Mouse (Mus musculus): ENCODE measurements around the gene Orai1.

Orai1 gene

GRCm38 (mm10) chr5:123067395-123067995 lies 52.6 kb downstream of the Orai1 start:
- in situ Hi-C loops (cut with MseI, MboI) = loop anchor here (5.0 to 10.0 kb wide), 2 partner anchors 47 to 105 kb away; no protein-coding TSS in a partner anchor

DNA sequence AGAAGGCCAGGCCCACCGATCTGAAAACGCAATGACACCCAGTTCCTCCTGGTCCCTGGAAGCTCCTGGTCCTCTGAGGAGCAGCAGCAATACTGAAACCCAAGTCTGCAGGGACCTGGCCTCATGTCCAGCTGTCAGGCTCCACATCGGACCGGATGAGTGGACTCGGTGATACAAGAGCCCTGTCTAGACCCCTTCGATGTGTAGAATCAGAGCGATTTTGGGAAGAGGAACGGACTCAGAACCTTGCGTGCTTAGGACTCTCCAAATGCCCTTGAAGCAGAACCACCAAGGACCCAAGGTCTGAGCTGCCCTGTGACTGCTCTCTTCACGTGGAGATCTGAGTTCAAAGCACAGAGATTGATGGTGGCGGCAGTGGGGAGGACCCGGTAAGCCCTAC lies 53.2 kb downstream of the Orai1 start, which contains the start of gene Tmem120b:
Gene Tmem120b, plus strand, starts transcription at position 301 of the 400 bp plus-strand sequence.
- in situ Hi-C loops (cut with MseI, MboI) = loop anchor here (5.0 to 10.0 kb wide), 2 partner anchors 47 to 104 kb away; no protein-coding TSS in a partner anchor

DNA sequence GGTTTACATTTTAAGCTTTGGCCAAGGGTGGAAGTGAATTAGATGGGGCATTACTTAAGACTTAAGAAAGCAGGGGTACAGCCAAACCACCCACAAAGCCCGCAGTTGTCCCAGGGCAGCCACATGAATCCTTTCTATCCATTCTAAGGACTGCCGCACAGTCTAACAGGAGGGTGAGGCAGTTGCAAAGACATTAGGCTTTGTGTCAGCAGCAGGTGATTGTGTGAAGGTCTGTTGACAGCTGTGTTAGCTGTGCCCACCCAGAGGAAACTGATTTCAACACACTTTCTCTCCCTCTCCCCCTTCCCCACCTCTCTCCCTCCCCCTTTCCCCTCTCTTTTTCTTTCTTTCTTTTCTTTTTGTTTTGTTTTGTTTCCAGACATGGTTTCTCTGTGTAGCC lies 53.8 kb downstream of the Orai1 start:
- in situ Hi-C loops (cut with MseI, MboI) = loop anchor here (5.0 to 10.0 kb wide), 2 partner anchors 46 to 104 kb away; no protein-coding TSS in a partner anchor

- in situ Hi-C loops (cut with MseI, MboI) = no loop called here
These were observed 60.9 kb downstream of the Orai1 start for GRCm38 (mm10) chr5:123075576-123076418.

DNA sequence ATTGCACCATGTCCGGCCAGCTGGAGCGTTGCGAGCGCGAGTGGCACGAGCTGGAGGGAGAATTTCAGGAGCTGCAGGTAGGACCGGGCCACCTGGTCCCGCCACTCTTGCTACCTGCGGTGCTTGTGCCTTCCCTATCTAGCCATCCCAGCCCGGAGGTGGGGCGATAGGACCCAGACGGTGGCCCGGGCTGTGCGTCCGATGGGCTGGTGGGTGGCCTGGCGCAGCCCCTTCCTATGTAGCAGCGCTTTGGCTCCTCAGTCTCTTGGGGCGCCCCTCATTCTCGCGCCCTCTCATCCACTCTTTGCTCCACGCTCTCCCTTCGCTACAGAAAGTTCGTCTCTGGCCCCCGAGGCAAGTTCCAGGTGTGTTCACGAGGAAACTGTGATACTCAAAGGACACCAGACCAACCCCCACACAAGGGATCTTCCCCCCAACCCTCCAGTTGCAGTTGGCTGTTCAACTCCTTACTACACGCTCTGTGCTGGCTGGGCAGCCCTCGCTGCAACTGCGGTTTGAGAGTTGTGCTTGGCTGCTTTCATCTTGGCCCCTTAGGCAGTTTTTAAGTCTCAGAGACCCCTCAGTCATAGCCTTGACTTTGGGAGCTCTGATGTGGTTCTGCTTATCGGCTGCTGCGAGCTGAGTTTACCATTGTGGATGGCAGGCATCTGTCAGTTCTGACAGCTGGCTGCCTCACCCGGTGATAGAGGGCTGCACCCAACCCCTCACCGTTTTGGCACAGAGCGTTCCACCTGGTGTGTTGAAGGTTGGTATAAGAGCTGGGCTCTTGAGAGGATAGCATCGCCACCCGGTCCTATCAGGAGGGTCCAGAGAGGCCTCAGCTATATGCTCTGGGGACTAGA lies 61.8 kb downstream of the Orai1 start:
- in situ Hi-C loops (cut with MseI, MboI) = no loop called here

DNA sequence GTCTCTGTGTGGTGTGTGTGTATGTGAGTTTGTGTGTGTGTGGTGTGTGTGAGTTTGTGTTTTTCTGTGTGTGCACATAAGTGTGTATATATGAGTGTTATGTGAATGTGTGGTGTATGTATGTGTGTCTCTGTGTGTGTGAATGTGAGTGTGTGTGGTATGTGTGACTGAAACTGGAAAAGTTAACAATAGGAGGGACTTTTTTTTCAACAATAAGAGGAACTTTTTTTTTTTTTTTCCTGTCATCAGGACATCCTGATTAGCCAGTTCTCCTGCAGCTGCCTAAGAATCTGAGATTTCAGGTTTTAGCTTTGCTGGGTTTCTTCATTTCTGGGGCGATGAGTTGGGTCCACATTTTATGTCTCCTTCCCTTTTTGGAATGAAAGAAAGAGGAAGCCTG lies 64.7 kb downstream of the Orai1 start:
- in situ Hi-C loops (cut with MseI, MboI) = no loop called here

GRCm38 (mm10) chr5:123080041-123080440 lies 65.2 kb downstream of the Orai1 start:
- in situ Hi-C loops (cut with MseI, MboI) = no loop called here
